Mouse (Mus musculus): ENCODE measurements at regions not wholly inside any gene's neighbourhood (a gene's known extent, or its start where the extent isn't known, plus 50 kb on each side); places are given as distances from the start of the nearest gene placed in this dataset.

- TF ChIP-seq CTCF (IDR thresholded peaks at IDR 0.05; ENCODE audit: borderline replicate concordance, insufficient read depth, low read depth, low read length) (no peak), POLR2A (IDR thresholded peaks at IDR 0.05; ENCODE audit: borderline replicate concordance, insufficient read depth, low read length) (no peak)
Measured at GRCm38 (mm10) chr15:62349981-62350380, 1427.2 kb upstream of the A1bg start.

All from cerebellum, adult 2 months (tissue).